Mouse (Mus musculus) hindbrain, embryonic 15.5 days (tissue): ENCODE measurements at regions not wholly inside any gene's neighbourhood (a gene's known extent, or its start where the extent isn't known, plus 50 kb on each side); places are given as distances from the start of the nearest gene placed in this dataset.

ENCODE experiments used
- ATAC-seq: fragments of 200-750 bp; cut with Nextera tagmentation; 2 replicates; pipeline ENCODE4 v1.8.0; 2017; ENCODE audit warnings: low read depth, moderate number of reproducible peaks, moderate TSS enrichment; ENCODE audit not compliant: low FRiP score
- H3K27ac ChIP-seq: fragments of 300-500 bp; sonication (generic); replicated peaks from 2 replicates; pipeline ENCODE4 v1.5.1; 2015; ENCODE audit warnings: mild to moderate bottlenecking, inconsistent platforms
- H3K27me3 ChIP-seq: fragments of 300-500 bp; sonication (generic); 2 replicates; pipeline ENCODE4 v1.6.1; 2015; ENCODE audit warnings: control low read depth, inconsistent platforms
- H3K36me3 ChIP-seq: fragments of 300-500 bp; sonication (generic); 2 replicates; pipeline ENCODE4 v1.6.1; 2015; ENCODE audit warnings: control low read depth, inconsistent platforms
- H3K4me1 ChIP-seq: fragments of 300-500 bp; sonication (generic); replicated peaks from 2 replicates; pipeline ENCODE4 v1.6.1; 2015; ENCODE audit warnings: control low read depth, inconsistent platforms
- H3K4me2 ChIP-seq: fragments of 300-500 bp; sonication (generic); 2 replicates; pipeline ENCODE4 v1.6.1; 2015; ENCODE audit warnings: moderate library complexity, mild to moderate bottlenecking, inconsistent platforms
- H3K4me3 ChIP-seq: fragments of 300-500 bp; sonication (generic); 2 replicates; pipeline ENCODE4 v1.5.1; 2015; ENCODE audit warnings: mild to moderate bottlenecking, inconsistent platforms
- H3K9ac ChIP-seq: fragments of 300-500 bp; sonication (generic); 2 replicates; pipeline ENCODE4 v1.6.1; 2015; ENCODE audit warnings: inconsistent platforms
- H3K9me3 ChIP-seq: fragments of 300-500 bp; sonication (generic); 2 replicates; pipeline ENCODE4 v1.6.1; 2016; ENCODE audit warnings: control low read depth, inconsistent platforms
- WGBS: fragments of 180-500 bp; shearing (Covaris S2); methylation state at CpG from one replicate; pipeline ENCODE4 v1.1.7; 2015; 5-methylcytosine and 5-hydroxymethylcytosine counted together

- no peaks in the 10 kb centered on the region for H3K36me3 ChIP-seq
- ATAC-seq = no peak
- no peaks in the 10 kb centered on the region for H3K27me3 ChIP-seq
Observed at GRCm38 (mm10) chr7:82921722-82922121, 54.6 kb downstream of the Mex3b start.

GRCm38 (mm10) chr7:82923220-82924071 lies 56.3 kb downstream of the Mex3b start:
- H3K4me3 ChIP-seq = no peak overlapping the region
- H3K4me1 ChIP-seq = no peaks in the 10 kb centered on the region
- H3K9me3 ChIP-seq = 0 out of 2 replicates have a peak, but pooled peaks cover 5% of the 10 kb centered on the region
- H3K9ac ChIP-seq = no peak overlapping the region
- H3K4me2 ChIP-seq = no peak overlapping the region
- no peaks in the 10 kb centered on the region for H3K36me3 ChIP-seq
- no peak for ATAC-seq
- 85% methylated on average over 11 of the region's 11 CpGs for whole genome bisulfite sequencing
- no peak overlapping the region for H3K27ac ChIP-seq
- H3K27me3 ChIP-seq = no peaks in the 10 kb centered on the region

More at GRCm38 (mm10) chr7:82921722-82922121, 54.6 kb downstream of the Mex3b start:
- no peaks in the 10 kb centered on the region for H3K4me1 ChIP-seq
- no peak overlapping the region for H3K9ac ChIP-seq
- no peak overlapping the region for H3K27ac ChIP-seq
- 70% methylated on average over 5 of the region's 5 CpGs for WGBS
- no peak overlapping the region for H3K4me2 ChIP-seq
- 0 out of 2 replicates have a peak, but pooled peaks cover 6% of the 10 kb centered on the region for H3K9me3 ChIP-seq
- H3K4me3 ChIP-seq = no peak overlapping the region

GRCm38 (mm10) chr7:82924092-82924491 lies 57.0 kb downstream of the Mex3b start:
- Histone ChIP-seq H3K27ac (no peak overlapping the region), H3K4me2 (no peak overlapping the region), H3K27me3 (no peaks in the 10 kb centered on the region), H3K4me3 (no peak overlapping the region), H3K9ac (no peak overlapping the region), H3K4me1 (no peaks in the 10 kb centered on the region), H3K36me3 (no peaks in the 10 kb centered on the region), H3K9me3 (no peaks in the 10 kb centered on the region)
- ATAC-seq = no peak
- WGBS = 85% methylated on average over 3 of the region's 3 CpGs

- WGBS = 14% methylated on average over 3 of the region's 3 CpGs
- Histone ChIP-seq H3K27ac (no peak overlapping the region; the same call in 1 of the 2 replicates), H3K9me3 (0 out of 2 replicates have a peak, but pooled peaks cover 3% of the 10 kb centered on the region), H3K36me3 (no peaks in the 10 kb centered on the region), H3K4me2 (no peak overlapping the region), H3K27me3 (no peaks in the 10 kb centered on the region), H3K4me3 (no peak overlapping the region), H3K9ac (no peak overlapping the region), H3K4me1 (no peaks in the 10 kb centered on the region)
- no peak for ATAC-seq
Observed at GRCm38 (mm10) chr7:82938311-82938710, 71.2 kb downstream of the Mex3b start.

GRCm38 (mm10) chr7:82939536-82939935 lies 72.4 kb downstream of the Mex3b start:
- no peaks in the 10 kb centered on the region for H3K9me3 ChIP-seq
- no peak for ATAC-seq
- no peak overlapping the region for H3K27ac ChIP-seq
- 69% methylated on average over 11 of the region's 11 CpGs for WGBS
- no peaks in the 10 kb centered on the region for H3K4me1 ChIP-seq
- H3K9ac ChIP-seq = no peak overlapping the region
- no peak overlapping the region for H3K4me3 ChIP-seq
- no peaks in the 10 kb centered on the region for H3K36me3 ChIP-seq
- no peaks in the 10 kb centered on the region for H3K27me3 ChIP-seq
- no peak overlapping the region for H3K4me2 ChIP-seq

GRCm38 (mm10) chr7:82943376-82943775 lies 76.2 kb downstream of the Mex3b start:
- 75% methylated on average over 9 of the region's 9 CpGs for WGBS

GRCm38 (mm10) chr7:82943797-82944196 lies 76.7 kb downstream of the Mex3b start:
- H3K9ac ChIP-seq = no peak overlapping the region
- no peaks in the 10 kb centered on the region for H3K9me3 ChIP-seq
- no peaks in the 10 kb centered on the region for H3K27me3 ChIP-seq
- H3K27ac ChIP-seq = no peak overlapping the region
- 100% methylated on average over 1 of the region's 1 CpGs for WGBS
- ATAC-seq = no peak
- H3K4me1 ChIP-seq = no peaks in the 10 kb centered on the region
- no peaks in the 10 kb centered on the region for H3K36me3 ChIP-seq
- no peak overlapping the region for H3K4me2 ChIP-seq
- no peak overlapping the region for H3K4me3 ChIP-seq

More at GRCm38 (mm10) chr7:82943376-82943775, 76.2 kb downstream of the Mex3b start:
- Histone ChIP-seq H3K9ac (no peak overlapping the region), H3K4me1 (no peaks in the 10 kb centered on the region), H3K4me2 (no peak overlapping the region), H3K27ac (no peak overlapping the region), H3K27me3 (no peaks in the 10 kb centered on the region), H3K4me3 (no peak overlapping the region), H3K9me3 (no peaks in the 10 kb centered on the region), H3K36me3 (no peaks in the 10 kb centered on the region)
- ATAC-seq = no peak

- 76% methylated on average over 6 of the region's 6 CpGs for WGBS
- H3K4me1 ChIP-seq = no peaks in the 10 kb centered on the region
- H3K27me3 ChIP-seq = no peaks in the 10 kb centered on the region
- ATAC-seq = no peak
- H3K36me3 ChIP-seq = no peaks in the 10 kb centered on the region
- no peak overlapping the region for H3K27ac ChIP-seq
- H3K4me3 ChIP-seq = no peak overlapping the region
- no peak overlapping the region for H3K4me2 ChIP-seq
- no peaks in the 10 kb centered on the region for H3K9me3 ChIP-seq
- no peak overlapping the region for H3K9ac ChIP-seq
Observed at GRCm38 (mm10) chr7:82949372-82949771, 82.2 kb downstream of the Mex3b start.

- no peak overlapping the region for H3K27ac ChIP-seq
- H3K36me3 ChIP-seq = no peaks in the 10 kb centered on the region
- H3K4me1 ChIP-seq = no peaks in the 10 kb centered on the region
- no peaks in the 10 kb centered on the region for H3K9me3 ChIP-seq
- no peak overlapping the region for H3K4me2 ChIP-seq
- ATAC-seq = no peak
- H3K4me3 ChIP-seq = no peak overlapping the region
- 63% methylated on average over 20 of the region's 20 CpGs for WGBS
- H3K9ac ChIP-seq = no peak overlapping the region
- no peaks in the 10 kb centered on the region for H3K27me3 ChIP-seq
Observed at GRCm38 (mm10) chr7:82957208-82957977, 90.3 kb downstream of the Mex3b start.

- Histone ChIP-seq H3K4me2 (no peak overlapping the region), H3K27ac (no peak overlapping the region), H3K9me3 (no peaks in the 10 kb centered on the region), H3K4me3 (no peak overlapping the region), H3K9ac (no peak overlapping the region), H3K4me1 (no peaks in the 10 kb centered on the region), H3K27me3 (no peaks in the 10 kb centered on the region), H3K36me3 (no peaks in the 10 kb centered on the region)
- ATAC-seq = no peak
- WGBS = 87% methylated on average over 1 of the region's 1 CpGs
Observed at GRCm38 (mm10) chr7:82970599-82970998, 103.5 kb downstream of the Mex3b start.

GRCm38 (mm10) chr7:82971244-82971643 lies 104.1 kb downstream of the Mex3b start:
- Histone ChIP-seq H3K4me3 (no peak overlapping the region), H3K27ac (no peak overlapping the region), H3K9me3 (no peaks in the 10 kb centered on the region), H3K4me1 (no peaks in the 10 kb centered on the region), H3K4me2 (no peak overlapping the region), H3K9ac (no peak overlapping the region), H3K36me3 (no peaks in the 10 kb centered on the region), H3K27me3 (no peaks in the 10 kb centered on the region)
- 94% methylated on average over 5 of the region's 5 CpGs for WGBS
- no peak for ATAC-seq
